Mouse (Mus musculus) limb, embryonic 11.5 days (tissue): ENCODE data around the gene Pax7. TPM values are rescaled to one million over a fixed set of nuclear protein-coding genes. Genes with fewer than 3 reads are reported as not detected.

Experiments used
- ATAC-seq: fragments of 200-750 bp; cut with Nextera tagmentation; 2 replicates; pipeline ENCODE4 v1.8.0; 2017; ENCODE audit warnings: low read depth; ENCODE audit not compliant: insufficient number of reproducible peaks, low FRiP score, low TSS enrichment
- DNase-seq: peaks from one replicate; pipeline ENCODE4 v3.0.0-alpha.2; 2015; ENCODE audit warnings: low spot score
- H3K27ac ChIP-seq: fragments of 300-500 bp; sonication (generic); replicated peaks from 2 replicates; pipeline ENCODE4 v1.5.1; 2014; ENCODE audit warnings: low read depth, mild to moderate bottlenecking, low read length
- H3K27me3 ChIP-seq: fragments of 300-500 bp; sonication (generic); 2 replicates; pipeline ENCODE4 v1.6.1; 2014; ENCODE audit warnings: mild to moderate bottlenecking, low read length, mixed read lengths; ENCODE audit not compliant: control insufficient read depth, insufficient read depth
- H3K36me3 ChIP-seq: fragments of 300-500 bp; sonication (generic); 2 replicates; pipeline ENCODE4 v1.6.1; 2014; ENCODE audit warnings: mild to moderate bottlenecking, low read length, moderate library complexity, mixed read lengths; ENCODE audit not compliant: control insufficient read depth, insufficient read depth
- H3K4me1 ChIP-seq: fragments of 300-500 bp; sonication (generic); 2 replicates; pipeline ENCODE4 v1.6.1; 2014; ENCODE audit warnings: low read length, mixed read lengths; ENCODE audit not compliant: control insufficient read depth, insufficient read depth
- H3K4me2 ChIP-seq: fragments of 300-500 bp; sonication (generic); 2 replicates; pipeline ENCODE4 v1.6.1; 2014; ENCODE audit warnings: low read depth, mild to moderate bottlenecking, moderate library complexity; ENCODE audit not compliant: severe bottlenecking
- H3K4me3 ChIP-seq: fragments of 300-500 bp; sonication (generic); 2 replicates; pipeline ENCODE4 v1.5.1; 2014; ENCODE audit warnings: low read depth, low read length
- H3K9ac ChIP-seq: fragments of 300-500 bp; sonication (generic); 2 replicates; pipeline ENCODE4 v1.6.1; 2014; ENCODE audit warnings: mild to moderate bottlenecking, low read length
- H3K9me3 ChIP-seq: fragments of 300-500 bp; sonication (generic); 2 replicates; pipeline ENCODE4 v1.6.1; 2016; ENCODE audit warnings: low read length; ENCODE audit not compliant: control insufficient read depth
- WGBS: fragments of 180-500 bp; shearing (Covaris S2); extraction: QIAGEN DNeasy Blood & Tissue Kit; methylation state at CpG from one replicate; pipeline ENCODE4 v1.1.7; 2014; 5-methylcytosine and 5-hydroxymethylcytosine counted together
- polyA plus RNA-seq: library from polyadenylated mRNA; unstranded; fragments of >200 nt; fragmentation: Nextera tagmentation; extraction: Ambion mirVana; gene quantifications from 2 replicates; pipeline ENCODE4 v1.2.1, GENCODE M21; 2014

The Pax7 gene
- polyA plus RNA-seq, 1 experiment from 2014 or later: 0.25 TPM

- Histone ChIP-seq H3K27me3 (0 out of 2 replicates have a peak, but pooled peaks cover 3% of the 10 kb centered on the region), H3K36me3 (no peaks in the 10 kb centered on the region), H3K9me3 (no peaks in the 10 kb centered on the region), H3K9ac (no peak overlapping the region), H3K4me1 (peaks cover 19% of the 10 kb centered on the region), H3K4me3 (no peak overlapping the region), H3K4me2 (no peak overlapping the region), H3K27ac (no peak overlapping the region)
- DNase-seq: no peak
- 37% methylated on average over 25 of the region's 25 CpGs for WGBS
- no peak for ATAC-seq
Observed at GRCm38 (mm10) chr4:139710467-139711334, 122.6 kb downstream of the Pax7 start.

- Histone ChIP-seq H3K9me3 (no peaks in the 10 kb centered on the region), H3K4me2 (no peak overlapping the region), H3K4me1 (peaks cover 3% of the 10 kb centered on the region; the same call in 1 of the 2 replicates), H3K9ac (no peak overlapping the region), H3K36me3 (no peaks in the 10 kb centered on the region), H3K27me3 (no peaks in the 10 kb centered on the region), H3K4me3 (no peak overlapping the region), H3K27ac (no peak overlapping the region)
- DNase-seq (no peak), ATAC-seq (no peak)
- 96% methylated on average over 5 of the region's 5 CpGs for WGBS
Observed at GRCm38 (mm10) chr4:139705986-139706385, 127.3 kb downstream of the Pax7 start.

- Histone ChIP-seq H3K4me1 (no peaks in the 10 kb centered on the region), H3K9me3 (no peaks in the 10 kb centered on the region), H3K27ac (no peak overlapping the region), H3K4me2 (no peak overlapping the region), H3K9ac (no peak overlapping the region), H3K4me3 (no peak overlapping the region), H3K27me3 (no peaks in the 10 kb centered on the region), H3K36me3 (no peaks in the 10 kb centered on the region)
- no peak for ATAC-seq
- DNase-seq: no peak
- 79% methylated on average over 11 of the region's 11 CpGs for WGBS
Observed at GRCm38 (mm10) chr4:139703468-139703867, 129.9 kb downstream of the Pax7 start.

GRCm38 (mm10) chr4:139702914-139703313 lies 130.4 kb downstream of the Pax7 start:
- no peak for ATAC-seq
- H3K27me3 ChIP-seq: no peaks in the 10 kb centered on the region
- 53% methylated on average over 4 of the region's 4 CpGs for WGBS
- DNase-seq: no peak
- no peak overlapping the region for H3K4me2 ChIP-seq
- H3K36me3 ChIP-seq: no peaks in the 10 kb centered on the region
- H3K4me1 ChIP-seq: 0 out of 2 replicates have a peak, but pooled peaks cover 2% of the 10 kb centered on the region
- H3K4me3 ChIP-seq: no peak overlapping the region
- H3K9ac ChIP-seq: no peak overlapping the region
- H3K9me3 ChIP-seq: no peaks in the 10 kb centered on the region
- H3K27ac ChIP-seq: no peak overlapping the region

- no peak for DNase-seq
- Histone ChIP-seq H3K36me3 (no peaks in the 10 kb centered on the region), H3K27ac (no peak overlapping the region), H3K9ac (no peak overlapping the region), H3K4me1 (0 out of 2 replicates have a peak, but pooled peaks cover 5% of the 10 kb centered on the region), H3K9me3 (no peaks in the 10 kb centered on the region), H3K27me3 (no peaks in the 10 kb centered on the region), H3K4me3 (no peak overlapping the region), H3K4me2 (no peak overlapping the region)
- 44% methylated on average over 8 of the region's 8 CpGs for WGBS
- no peak for ATAC-seq
Observed at GRCm38 (mm10) chr4:139698602-139699001, 134.7 kb downstream of the Pax7 start.

- 0 out of 2 replicates have a peak, but pooled peaks cover 5% of the 10 kb centered on the region for H3K4me1 ChIP-seq
Observed at GRCm38 (mm10) chr4:139697755-139698154, 135.6 kb downstream of the Pax7 start.

GRCm38 (mm10) chr4:139693315-139693714 lies 140.0 kb downstream of the Pax7 start:
- 0 out of 2 replicates have a peak, but pooled peaks cover 4% of the 10 kb centered on the region for H3K27me3 ChIP-seq
- DNase-seq (no peak), ATAC-seq (no peak)
- no peak overlapping the region for H3K9ac ChIP-seq
- no peak overlapping the region for H3K4me2 ChIP-seq
- H3K27ac ChIP-seq: no peak overlapping the region
- no peak overlapping the region for H3K4me3 ChIP-seq
- no peaks in the 10 kb centered on the region for H3K36me3 ChIP-seq
- no peaks in the 10 kb centered on the region for H3K9me3 ChIP-seq
- 49% methylated on average over 5 of the region's 5 CpGs for WGBS
- 0 out of 2 replicates have a peak, but pooled peaks cover 5% of the 10 kb centered on the region for H3K4me1 ChIP-seq

More at GRCm38 (mm10) chr4:139697755-139698154, 135.6 kb downstream of the Pax7 start:
- Histone ChIP-seq H3K36me3 (no peaks in the 10 kb centered on the region), H3K27me3 (no peaks in the 10 kb centered on the region), H3K4me3 (no peak overlapping the region), H3K27ac (no peak overlapping the region), H3K9me3 (no peaks in the 10 kb centered on the region), H3K9ac (no peak overlapping the region), H3K4me2 (no peak overlapping the region)
- 2% methylated on average over 9 of the region's 9 CpGs for WGBS
- ATAC-seq: peak; percentile 63; the same call in 1 of the 2 replicates
- DNase-seq: peak; percentile 45

GRCm38 (mm10) chr4:139689627-139690269 lies 143.6 kb downstream of the Pax7 start:
- 32% methylated on average over 7 of the region's 7 CpGs for WGBS
- Histone ChIP-seq H3K4me1 (no peaks in the 10 kb centered on the region), H3K4me2 (no peak overlapping the region), H3K4me3 (no peak overlapping the region), H3K36me3 (no peaks in the 10 kb centered on the region), H3K9me3 (no peaks in the 10 kb centered on the region), H3K9ac (no peak overlapping the region), H3K27ac (no peak overlapping the region), H3K27me3 (0 out of 2 replicates have a peak, but pooled peaks cover 4% of the 10 kb centered on the region)
- ATAC-seq (no peak), DNase-seq (no peak)
